Mouse (Mus musculus): ENCODE results near the gene Dus1l. TPM values are rescaled to one million over a fixed set of nuclear protein-coding genes. Genes with fewer than 3 reads are reported as not detected.
"Not testable (repeated sequence)": the region's sequence is repeated elsewhere in the genome, so short reads cannot be mapped to it uniquely, and the experiment has no call there.

Gene Dus1l
- total RNA-seq, 2 experiments from 2014 or later = 40.0 to 42.8 TPM

GRCm38 (mm10) chr11:120821076-120821922 is 25.1 kb upstream of the Dus1l start:
- DNase-seq (ENCODE audit: low spot score in 2 of 2) = no peak
- intact Hi-C loops (cut with DNase I) = no loop called here

- DNase-seq (ENCODE audit: low spot score in 2 of 2) = no peak
- intact Hi-C loops (cut with DNase I) = no loop called here
These were observed 24.3 kb upstream of the Dus1l start for GRCm38 (mm10) chr11:120820546-120820945.

- intact Hi-C loops (cut with DNase I) = no loop called here
These were observed 23.4 kb upstream of the Dus1l start for GRCm38 (mm10) chr11:120819556-120819955.

GRCm38 (mm10) chr11:120818251-120818650 is 22.0 kb upstream of the Dus1l start:
- DNase-seq (ENCODE audit: low spot score in 2 of 2) = no peak
- intact Hi-C loops (cut with DNase I) = no loop called here

More at GRCm38 (mm10) chr11:120819556-120819955, 23.4 kb upstream of the Dus1l start:
- DNase-seq (ENCODE audit: low spot score in 2 of 2) = no peak

GRCm38 (mm10) chr11:120817358-120817757 is 21.2 kb upstream of the Dus1l start:
- DNase-seq (ENCODE audit: low spot score in 2 of 2) = no peak
- intact Hi-C loops (cut with DNase I) = no loop called here

GRCm38 (mm10) chr11:120812068-120812467 is 15.9 kb upstream of the Dus1l start:
- peak in 1 of 2 experiments; percentile 35 for DNase-seq (ENCODE audit: low spot score in 2 of 2)
- intact Hi-C loops (cut with DNase I) = no loop called here

GRCm38 (mm10) chr11:120808010-120808409 is 11.8 kb upstream of the Dus1l start:
- intact Hi-C loops (cut with DNase I) = no loop called here
- no peak for DNase-seq (ENCODE audit: low spot score in 2 of 2)

- no peak for DNase-seq (ENCODE audit: low spot score in 2 of 2)
- intact Hi-C loops (cut with DNase I) = no loop called here
These were observed 9.4 kb upstream of the Dus1l start for GRCm38 (mm10) chr11:120805375-120806298.

- intact Hi-C loops (cut with DNase I) = no loop called here
- no peak for DNase-seq (ENCODE audit: low spot score in 2 of 2)
These were observed 8.6 kb upstream of the Dus1l start for GRCm38 (mm10) chr11:120804769-120805168.

GRCm38 (mm10) chr11:120804274-120804673 is 8.1 kb upstream of the Dus1l start:
- intact Hi-C loops (cut with DNase I) = no loop called here
- no peak for DNase-seq (ENCODE audit: low spot score in 2 of 2)

- peak; percentile 80 to 84 for DNase-seq (ENCODE audit: low spot score in 2 of 2)
- intact Hi-C loops (cut with DNase I) = no loop called here
These were observed 4.1 kb upstream of the Dus1l start for GRCm38 (mm10) chr11:120800061-120800904.

GRCm38 (mm10) chr11:120799316-120799890 is 3.2 kb upstream of the Dus1l start:
- DNase-seq (ENCODE audit: low spot score in 2 of 2) = no peak
- intact Hi-C loops (cut with DNase I) = no loop called here

GRCm38 (mm10) chr11:120798244-120798643 is 2.0 kb upstream of the Dus1l start:
- intact Hi-C loops (cut with DNase I) = no loop called here
- no peak for DNase-seq (ENCODE audit: low spot score in 2 of 2)

GRCm38 (mm10) chr11:120796614-120796946 is 377 bp upstream of the Dus1l start:
- intact Hi-C loops (cut with DNase I) = no loop called here
- DNase-seq (ENCODE audit: low spot score in 2 of 2) = no peak

GRCm38 (mm10) chr11:120792652-120793051 is 3.6 kb downstream of the Dus1l start:
- intact Hi-C loops (cut with DNase I) = no loop called here
- DNase-seq (ENCODE audit: low spot score in 2 of 2) = no peak

- intact Hi-C loops (cut with DNase I) = no loop called here
- no peak for DNase-seq (ENCODE audit: low spot score in 2 of 2)
These were observed 6.4 kb downstream of the Dus1l start for GRCm38 (mm10) chr11:120789810-120790209.

GRCm38 (mm10) chr11:120789355-120789754 is 6.8 kb downstream of the Dus1l start:
- intact Hi-C loops (cut with DNase I) = no loop called here
- no peak for DNase-seq (ENCODE audit: low spot score in 2 of 2)

- intact Hi-C loops (cut with DNase I); DNase-seq (ENCODE audit: low spot score in 2 of 2): not testable (repeated sequence)
These were observed 7.7 kb downstream of the Dus1l start for GRCm38 (mm10) chr11:120788460-120788859.

GRCm38 (mm10) chr11:120785145-120785544 is 11.1 kb downstream of the Dus1l start:
- no peak for DNase-seq (ENCODE audit: low spot score in 2 of 2)
- intact Hi-C loops (cut with DNase I) = no loop called here

All from left cerebral cortex, postnatal 25 days (tissue).